Mouse (Mus musculus) ES-Bruce4 (cell line): Measurements from ENCODE around the gene Cacnb2.

Experiments
- CTCF ChIP-seq: IDR thresholded peaks from one replicate; pipeline ENCODE4 v1.8.1; 2011; ENCODE audit warnings: low read depth, low read length
- EP300 ChIP-seq: IDR thresholded peaks from 2 replicates; pipeline ENCODE4 v1.6.1; 2011; ENCODE audit warnings: low read depth, low read length; ENCODE audit not compliant: insufficient read depth

DNA sequence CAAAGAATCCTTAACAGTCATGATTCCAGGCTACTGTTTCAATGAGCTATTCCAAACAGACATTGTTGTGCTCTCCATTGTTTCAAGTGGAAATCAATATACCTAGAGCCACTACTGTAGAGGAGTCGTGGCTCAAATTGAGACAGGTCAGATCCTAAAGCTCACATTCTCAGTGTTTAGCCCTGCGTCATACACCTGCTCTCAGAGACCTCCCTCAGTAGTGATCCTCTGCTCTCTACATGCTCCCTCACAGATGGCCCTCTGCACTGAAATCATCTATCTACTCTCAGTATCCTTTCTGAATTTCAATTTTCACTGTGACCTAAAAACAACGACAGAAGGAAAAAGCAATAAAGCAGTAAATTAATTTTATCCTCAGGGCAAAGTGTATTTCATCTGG, 404.6 kb downstream of the Cacnb2 start:
- no peak for TF ChIP-seq CTCF
- no peak for TF ChIP-seq EP300
